In the genomic region with DNA sequence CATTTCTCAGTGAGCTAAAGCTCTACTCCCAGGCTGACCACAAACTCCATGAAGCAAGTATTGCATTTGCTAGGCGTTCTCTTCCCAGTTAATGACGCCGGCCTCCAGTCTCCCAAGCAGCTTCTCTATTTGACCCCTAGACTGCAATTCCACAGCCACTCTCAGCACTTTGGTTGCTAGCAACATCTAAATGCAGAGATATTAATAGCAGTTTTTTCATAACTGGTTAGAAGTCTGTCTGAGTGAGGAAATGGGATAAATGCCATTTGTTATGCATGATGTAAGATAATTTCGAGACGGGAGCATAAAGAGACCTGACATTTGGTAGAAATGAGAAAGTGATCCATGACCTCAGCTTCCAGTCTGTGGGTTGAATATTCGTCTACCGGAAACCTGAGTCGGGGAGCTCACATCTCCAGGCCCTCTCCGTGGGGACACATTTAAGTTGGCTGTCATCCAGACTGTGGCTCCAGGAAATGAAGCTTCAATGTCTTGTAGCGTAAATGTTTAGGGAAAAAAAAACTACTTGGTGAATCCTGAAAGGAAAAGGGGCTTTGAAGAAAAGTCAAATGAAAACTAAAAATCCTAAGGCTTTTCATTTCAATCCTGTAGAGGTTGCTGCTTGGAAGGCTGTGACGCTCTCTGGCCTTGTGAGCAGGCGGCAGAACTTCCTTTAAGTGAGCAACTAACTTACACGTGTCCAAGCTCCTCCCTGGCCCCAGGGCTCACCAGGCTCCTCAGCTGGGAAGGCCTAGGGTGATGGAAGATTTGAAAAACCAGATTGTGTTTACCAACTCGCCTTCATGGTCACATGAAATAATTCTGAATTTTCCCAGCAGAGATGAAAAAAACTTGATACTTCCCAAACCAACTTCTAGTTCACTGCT, we compare ENCODE assay signal across 9 mouse cellular contexts.
DNase-seq lines count a peak whose midpoint lies in the region; ATAC-seq and TF ChIP-seq lines count a peak whose summit lies in the region.
"Had no signal": no experiment of that assay in that cellular context is flagged by ENCODE, and none has a peak within 500 bp of the region (broad histone marks: within the 10 kb centered on the region; RNA-seq: fewer than 3 reads in every experiment).

No protein-coding gene starts in this region.

- H3K27me3 ChIP-seq in kidney, adult 2 months (replicated peaks; ENCODE audit: control insufficient read depth, insufficient read depth, low read length) = no peaks in the 10 kb centered on the region

- DNase-seq in kidney, adult 2 months = peak; percentile 36
- DNase-seq in kidney, adult 9 months = no peak
- DNase-seq in embryo, embryonic 11 days = peak; percentile 27
- peak; percentile 10 to 52 for DNase-seq in heart, postnatal 14 days
- DNase-seq in lung, postnatal 4 days = peak; percentile 42 to 48
- DNase-seq in layer of hippocampus, adult 8-10 months (ENCODE audit: low spot score in 2 of 2) = no peak
- no peak for DNase-seq in layer of hippocampus, postnatal 25 days (ENCODE audit: extremely low spot score in 1 of 2, low spot score in 1 of 2)

- no peaks in the 10 kb centered on the region for H3K36me3 ChIP-seq in kidney, adult 2 months (ENCODE audit: control insufficient read depth, insufficient read depth, low read length)

- no peak overlapping the region for H3K4me3 ChIP-seq in kidney, adult 2 months (ENCODE audit: insufficient read depth, low read depth, low read length)

- 0 out of 2 replicates have a peak overlapping the region, but pooled peaks have one; percentile 55 for H3K27ac ChIP-seq in kidney, adult 2 months (ENCODE audit: insufficient read depth, low read depth, low read length)
- H3K27ac ChIP-seq: liver, embryonic 14.5 days had no signal

- 38% methylated on average over 14 of the region's 14 CpGs for WGBS in kidney, adult 2 months

- no peak for ATAC-seq in activated CD4-positive, CD25-positive, alpha-beta regulatory T cell, adult 4 months

- intact Hi-C loops in heart, postnatal 14 days (cut with DNase I) = no loop called here

- TF ChIP-seq CTCF in kidney, adult 2 months (conservative IDR thresholded peaks at IDR 0.05; ENCODE audit: insufficient read depth, insufficient read length, low read depth, low read length) = no peak

- no peak for TF ChIP-seq POLR2A in kidney, adult 2 months (IDR thresholded peaks at IDR 0.05; ENCODE audit: low read depth, low read length)

- no peaks in the 10 kb centered on the region for H3K4me1 ChIP-seq in kidney, adult 2 months (ENCODE audit: control insufficient read depth, insufficient read depth, low read length)

Comparison
In these comparisons a context has a peak if more than half of its experiments do, and no peak if none do; other contexts are left out.
1. DNase-seq: peak in kidney, adult 2 months (single experiment), embryo, embryonic 11 days (single experiment), heart, postnatal 14 days (2 of 2) and lung, postnatal 4 days (2 of 2); none in kidney, adult 9 months (single experiment), layer of hippocampus, adult 8-10 months (0 of 2) and layer of hippocampus, postnatal 25 days (0 of 2).